Mouse (Mus musculus) ES-E14 (cell line): Measurements from ENCODE around the gene Vegfa. TPM values are rescaled to one million over a fixed set of nuclear protein-coding genes. Genes with fewer than 3 reads are reported as not detected.

Source experiments
- DNase-seq: peaks from one replicate; pipeline ENCODE4 v3.0.0-alpha.2; 2013; ENCODE audit warnings: low read depth, low spot score
- H3K27ac ChIP-seq: 2 replicates; pipeline ENCODE4 v1.5.1; 2012; ENCODE audit warnings: low read depth, mild to moderate bottlenecking, low read length, moderate library complexity, mixed read lengths; ENCODE audit not compliant: poor library complexity, insufficient read depth, severe bottlenecking
- H3K36me3 ChIP-seq: 2 replicates; pipeline ENCODE4 v1.6.1; 2012; ENCODE audit warnings: mild to moderate bottlenecking, low read length, moderate library complexity, mixed read lengths; ENCODE audit not compliant: control insufficient read depth, poor library complexity, insufficient read depth, severe bottlenecking
- H3K4me1 ChIP-seq, 2 experiments: fragments of 150-350 bp in 1 of 2; sonication (generic) in 1 of 2; 2 replicates each; pipeline ENCODE4 v1.6.1; 2012; ENCODE audit warnings: low read length in 2 of 2, mild to moderate bottlenecking in 1 of 2, mixed read lengths in 1 of 2; ENCODE audit not compliant: control insufficient read depth in 2 of 2, insufficient read depth in 2 of 2, poor library complexity in 1 of 2
- H3K4me3 ChIP-seq, 2 experiments: fragments of 150-350 bp in 1 of 2; sonication (generic) in 1 of 2; 2 replicates each; pipeline ENCODE4 v1.5.1; 2012; ENCODE audit warnings: low read length in 2 of 2, low read depth in 1 of 2, mild to moderate bottlenecking in 1 of 2, mixed read lengths in 1 of 2; ENCODE audit not compliant: insufficient read depth in 1 of 2, poor library complexity in 1 of 2, severe bottlenecking in 1 of 2
- H3K9ac ChIP-seq: 2 replicates; pipeline ENCODE4 v1.6.1; 2012; ENCODE audit warnings: low read depth, mild to moderate bottlenecking, low read length, mixed read lengths; ENCODE audit not compliant: poor library complexity, insufficient read depth, severe bottlenecking
- H3K9me3 ChIP-seq: fragments of 150-350 bp; sonication (generic); 2 replicates; pipeline ENCODE4 v1.6.1; 2012; ENCODE audit warnings: low read depth, mild to moderate bottlenecking, low read length; ENCODE audit not compliant: control insufficient read depth, insufficient read depth
- CHD2 ChIP-seq: IDR thresholded peaks from 2 replicates; pipeline ENCODE4 v1.6.1; 2014; ENCODE audit warnings: mild to moderate bottlenecking, low read depth, low read length, inconsistent platforms
- HCFC1 ChIP-seq: IDR thresholded peaks from 2 replicates; pipeline ENCODE4 v1.6.1; 2012; ENCODE audit warnings: low read length, inconsistent platforms, borderline replicate concordance; ENCODE audit not compliant: insufficient read depth
- MAFK ChIP-seq: IDR thresholded peaks from 2 replicates; pipeline ENCODE4 v1.6.1; 2014; ENCODE audit warnings: mild to moderate bottlenecking, low read depth, low read length, inconsistent platforms; ENCODE audit not compliant: insufficient read depth
- ZC3H11A ChIP-seq: IDR thresholded peaks from 2 replicates; pipeline ENCODE4 v1.6.1; 2012; ENCODE audit warnings: low read depth, mild to moderate bottlenecking, inconsistent platforms, low read length, borderline replicate concordance
- ZNF384 ChIP-seq: IDR thresholded peaks from 2 replicates; pipeline ENCODE4 v1.6.1; 2012; ENCODE audit warnings: low read depth, low read length, inconsistent platforms
- in situ Hi-C, 2 experiments: fragments of 600-800 bp; cut with MboI; formaldehyde crosslinking; loops; one replicate each; pipeline ENCODE4 v1.15.1; 2025; ENCODE audit warnings: low sequenced_read_pairs in 2 of 2, inconsistent platforms in 1 of 2; ENCODE audit not compliant: unreplicated experiment in 2 of 2
- total RNA-seq: library from RNA; depleted of rRNA; stranded (reverse); fragments of 300-350 nt; gene quantifications from 2 replicates; pipeline ENCODE4 v1.2.3, GENCODE M21; 2012

Vegfa gene
- total RNA-seq, 1 experiment = 53.0 TPM

- Histone ChIP-seq H3K4me3 (no peak overlapping the region), H3K27ac (no peak overlapping the region), H3K4me1 (no peaks in the 10 kb centered on the region), H3K9ac (no peak overlapping the region), H3K36me3 (peaks cover 64% of the 10 kb centered on the region), H3K9me3 (no peaks in the 10 kb centered on the region)
- no peak for DNase-seq
- in situ Hi-C loops = no loop called here
- TF ChIP-seq MAFK (no peak), CHD2 (no peak), ZNF384 (no peak), ZC3H11A (no peak), HCFC1 (no peak)
Measured at GRCm38 (mm10) chr17:46020579-46020978, 11.6 kb downstream of the Vegfa start.

DNA sequence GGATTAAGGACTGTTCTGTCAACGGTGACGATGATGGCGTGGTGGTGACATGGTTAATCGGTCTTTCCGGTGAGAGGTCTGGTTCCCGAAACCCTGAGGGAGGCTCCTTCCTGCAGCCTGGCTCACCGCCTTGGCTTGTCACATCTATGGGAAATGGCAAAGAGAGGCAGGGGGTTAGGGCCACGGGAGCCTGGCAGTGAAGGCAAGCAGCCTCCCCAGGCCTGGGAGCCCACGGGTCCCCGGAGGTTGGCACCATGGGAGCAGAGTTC, 13.5 kb downstream of the Vegfa start:
- H3K4me3 ChIP-seq = no peak overlapping the region
- H3K4me1 ChIP-seq = no peaks in the 10 kb centered on the region
- H3K9ac ChIP-seq = no peak overlapping the region
- no peak for DNase-seq
- peaks cover 49% of the 10 kb centered on the region for H3K36me3 ChIP-seq
- no peaks in the 10 kb centered on the region for H3K9me3 ChIP-seq
- no peak for TF ChIP-seq MAFK
- no peak for TF ChIP-seq CHD2
- TF ChIP-seq ZNF384 = no peak
- no peak for TF ChIP-seq ZC3H11A
- TF ChIP-seq HCFC1 = no peak
- H3K27ac ChIP-seq = no peak overlapping the region
- in situ Hi-C loops = no loop called here

DNA sequence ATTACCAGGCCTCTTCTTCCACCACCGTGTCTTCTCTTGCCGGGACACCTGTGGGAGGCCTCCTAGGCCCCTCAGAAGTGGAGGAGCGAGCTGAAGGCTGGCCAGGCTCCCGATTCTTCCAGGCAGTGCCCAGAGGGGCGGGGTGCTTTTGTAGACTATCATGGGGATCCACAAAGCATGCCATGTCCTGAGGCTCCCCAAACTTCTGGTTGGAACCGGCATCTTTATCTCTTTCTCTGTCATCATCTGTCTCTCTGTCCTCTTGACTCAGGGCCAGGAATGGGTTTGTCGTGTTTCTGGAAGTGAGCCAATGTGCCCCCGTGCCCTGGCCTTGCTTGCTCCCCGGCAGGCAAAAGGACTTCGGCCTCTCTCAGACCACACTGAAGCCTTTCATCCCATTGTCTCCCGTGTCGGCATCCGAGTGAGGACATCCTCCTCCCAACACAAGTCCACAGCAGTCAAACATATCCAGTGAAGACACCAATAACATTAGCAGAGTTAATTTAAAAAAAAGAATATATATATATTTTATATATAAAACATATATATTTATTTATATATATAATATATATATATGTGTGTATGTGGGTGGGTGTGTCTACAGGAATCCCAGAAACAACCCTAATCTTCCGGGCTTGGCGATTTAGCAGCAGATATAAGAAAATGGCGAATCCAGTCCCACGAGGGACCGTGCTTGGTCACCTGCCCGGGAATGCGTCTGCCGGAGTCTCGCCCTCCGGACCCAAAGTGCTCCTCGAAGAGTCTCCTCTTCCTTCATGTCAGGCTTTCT, 14.0 kb downstream of the Vegfa start:
- no peak for DNase-seq
- in situ Hi-C loops = no loop called here
- no peak overlapping the region for H3K27ac ChIP-seq
- no peaks in the 10 kb centered on the region for H3K9me3 ChIP-seq
- peaks cover 47% of the 10 kb centered on the region for H3K36me3 ChIP-seq
- no peak overlapping the region for H3K9ac ChIP-seq
- H3K4me1 ChIP-seq = no peaks in the 10 kb centered on the region
- TF ChIP-seq ZNF384 (no peak), ZC3H11A (no peak), CHD2 (no peak), MAFK (no peak), HCFC1 (no peak)
- H3K4me3 ChIP-seq = no peak overlapping the region

- no peak overlapping the region for H3K9ac ChIP-seq
- H3K4me3 ChIP-seq = no peak overlapping the region
- H3K36me3 ChIP-seq = peaks cover 38% of the 10 kb centered on the region
- H3K9me3 ChIP-seq = no peaks in the 10 kb centered on the region
- TF ChIP-seq ZNF384 (no peak), ZC3H11A (no peak), CHD2 (no peak), HCFC1 (no peak), MAFK (no peak)
- H3K27ac ChIP-seq = no peak overlapping the region
- H3K4me1 ChIP-seq = no peaks in the 10 kb centered on the region
- no peak for DNase-seq
- in situ Hi-C loops = no loop called here
Measured at GRCm38 (mm10) chr17:46016617-46017016, 15.6 kb downstream of the Vegfa start.

DNA sequence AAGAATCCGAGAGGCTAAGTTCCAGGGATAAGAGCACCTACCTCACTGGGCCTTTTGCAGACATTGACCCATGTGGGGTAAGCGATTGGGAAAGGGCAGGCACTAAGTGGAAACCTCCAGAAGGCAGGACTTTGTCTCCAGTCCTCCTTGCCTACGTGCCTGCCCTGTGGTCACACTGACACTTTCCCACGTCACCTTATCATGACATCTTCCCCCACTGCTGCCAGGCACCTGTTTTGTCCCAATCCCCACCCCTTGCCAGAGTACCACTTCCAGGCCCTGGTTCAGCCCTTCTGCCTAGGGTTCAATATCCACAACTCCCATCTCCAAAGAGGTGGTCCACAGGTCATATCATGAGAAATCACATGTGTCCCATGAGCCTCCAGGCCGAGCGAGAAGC, 16.2 kb downstream of the Vegfa start:
- no peak overlapping the region for H3K4me3 ChIP-seq
- no peak overlapping the region for H3K9ac ChIP-seq
- no peaks in the 10 kb centered on the region for H3K4me1 ChIP-seq
- peaks cover 33% of the 10 kb centered on the region for H3K36me3 ChIP-seq
- DNase-seq = no peak
- TF ChIP-seq ZNF384 = no peak
- no peak for TF ChIP-seq ZC3H11A
- no peak for TF ChIP-seq MAFK
- no peak for TF ChIP-seq HCFC1
- no peak for TF ChIP-seq CHD2
- no peaks in the 10 kb centered on the region for H3K9me3 ChIP-seq
- no peak overlapping the region for H3K27ac ChIP-seq
- in situ Hi-C loops = no loop called here
